Mouse (Mus musculus) olfactory bulb, adult 2 months (tissue): ENCODE data around the gene Rnaseh1.

Experiments used
- CTCF ChIP-seq: fragments of 200-500 bp; IDR thresholded peaks from 2 replicates; pipeline ENCODE4 v1.5.1; 2012; ENCODE audit warnings: low read depth, mild to moderate bottlenecking, low read length, moderate library complexity; ENCODE audit not compliant: insufficient read depth
- POLR2A ChIP-seq: fragments of 200-500 bp; IDR thresholded peaks from 2 replicates; pipeline ENCODE4 v1.6.1; 2012; ENCODE audit warnings: mild to moderate bottlenecking, low read depth, low read length, moderate library complexity; ENCODE audit not compliant: insufficient read depth

- TF ChIP-seq POLR2A (no peak), CTCF (no peak)
These were observed 37.0 kb upstream of the Rnaseh1 start for GRCm38 (mm10) chr12:28612391-28612790.
